Mouse (Mus musculus): ENCODE data around the gene Nr1h5. TPM values are rescaled to one million over a fixed set of nuclear protein-coding genes. Genes with fewer than 3 reads are reported as not detected.

Nr1h5 gene
- polyA plus RNA-seq, 1 experiment from 2014 or later = 2.4 TPM

DNA sequence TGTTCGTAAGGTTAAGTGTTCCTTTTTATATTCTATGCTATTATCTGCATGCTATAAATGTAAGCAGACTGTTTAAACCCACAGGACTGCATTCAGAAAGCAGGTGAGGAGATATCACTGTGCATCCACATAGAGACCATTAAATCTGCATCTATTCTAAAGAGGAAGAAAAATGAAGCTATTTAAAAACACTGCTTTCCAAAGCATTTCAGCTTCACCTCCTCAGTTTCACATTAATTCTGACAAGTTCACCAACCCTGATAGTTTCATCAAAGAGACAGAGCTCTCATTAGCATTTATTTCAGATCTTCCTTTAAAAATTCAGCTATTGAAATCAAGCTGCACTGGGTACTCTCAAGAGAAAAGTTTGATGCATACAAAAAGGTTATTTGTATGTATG, 25.8 kb downstream of the Nr1h5 start:
- H3K27ac ChIP-seq (ENCODE audit: low read length) = no peak overlapping the region
- no peaks in the 10 kb centered on the region for H3K36me3 ChIP-seq (ENCODE audit: control insufficient read depth, insufficient read depth)
- whole genome bisulfite sequencing (ENCODE audit: insufficient replicate concordance) = 65% methylated on average over 1 of the region's 1 CpGs
- H3K4me2 ChIP-seq (ENCODE audit: low read depth, low read length) = no peak overlapping the region
- ATAC-seq (ENCODE audit: low read depth) = no peak
- no peaks in the 10 kb centered on the region; the same call in 1 of the 2 replicates for H3K9me3 ChIP-seq (replicated peaks; ENCODE audit: control insufficient read depth, low read length)
- H3K9ac ChIP-seq (ENCODE audit: low read depth, low read length) = no peak overlapping the region
- no peaks in the 10 kb centered on the region for H3K4me1 ChIP-seq (ENCODE audit: control insufficient read depth, low read depth, low read length)
- H3K4me3 ChIP-seq (ENCODE audit: low read depth, low read length) = no peak overlapping the region
- no peaks in the 10 kb centered on the region for H3K27me3 ChIP-seq (ENCODE audit: control insufficient read depth, insufficient read depth, low read depth, low read length)

DNA sequence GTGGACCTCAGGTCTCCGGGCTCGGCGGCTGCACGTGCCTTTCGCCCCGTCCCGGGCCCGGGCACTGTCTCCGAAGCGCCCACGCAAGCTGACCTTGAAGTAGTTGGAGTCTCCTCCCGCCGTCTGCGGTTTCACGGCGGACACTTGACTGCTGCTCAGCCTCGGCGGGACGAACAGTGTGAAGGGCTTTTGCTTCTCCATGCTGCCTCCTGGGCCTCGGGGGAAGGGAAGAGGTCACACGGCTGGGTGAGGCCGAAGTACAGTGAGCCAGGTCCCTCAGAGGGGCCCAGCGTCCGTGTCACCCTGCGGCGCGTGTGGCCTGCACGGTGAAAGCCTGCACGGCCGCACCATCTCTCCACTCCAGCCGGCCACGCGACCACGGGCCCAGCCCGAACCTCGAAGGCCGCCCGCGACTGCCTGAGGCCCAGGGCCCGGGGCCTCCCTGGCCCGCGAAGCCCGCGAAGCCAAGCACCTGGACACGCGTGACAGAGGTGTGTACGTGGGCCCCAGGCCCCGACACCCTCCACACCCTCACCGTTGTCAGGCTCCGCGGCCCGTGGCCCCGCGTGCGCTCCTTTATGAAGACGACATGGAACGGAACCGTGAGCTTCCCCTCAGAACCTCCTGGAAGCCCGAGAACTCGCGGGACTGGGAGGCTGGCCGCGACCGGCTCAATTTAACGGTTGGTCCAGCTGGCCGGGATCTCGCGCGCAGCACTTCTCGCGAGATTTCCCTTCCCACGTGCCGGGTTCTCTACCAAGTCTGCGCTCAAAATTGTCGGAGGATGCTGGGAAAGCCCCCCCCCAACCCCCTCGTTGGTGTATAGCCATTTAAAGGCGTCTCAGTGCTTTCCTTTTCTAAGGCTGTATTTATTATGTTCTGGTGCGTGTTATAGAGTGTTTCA, 28.2 kb downstream of the Nr1h5 start, which contains the start of gene Sycp1:
Gene Sycp1, minus strand, starts transcription at position 650 of the 904 bp plus-strand sequence.
- Histone ChIP-seq H3K4me3 (ENCODE audit: low read depth, low read length) (no peak within 1 kb of the TSS), H3K27me3 (ENCODE audit: control insufficient read depth, insufficient read depth, low read depth, low read length) (no peaks in the 10 kb centered on the region), H3K9ac (ENCODE audit: low read depth, low read length) (no peak within 1 kb of the TSS), H3K4me1 (ENCODE audit: control insufficient read depth, low read depth, low read length) (no peaks in the 10 kb centered on the region), H3K9me3 (replicated peaks; ENCODE audit: control insufficient read depth, low read length) (no peaks in the 10 kb centered on the region; the same call in 1 of the 2 replicates), H3K4me2 (ENCODE audit: low read depth, low read length) (no peak within 1 kb of the TSS), H3K27ac (ENCODE audit: low read length) (no peak within 1 kb of the TSS), H3K36me3 (ENCODE audit: control insufficient read depth, insufficient read depth) (no peaks in the 10 kb centered on the region)
- ATAC-seq (ENCODE audit: low read depth) = no peak
- 83% methylated on average over 78 of the region's 78 CpGs for WGBS (ENCODE audit: insufficient replicate concordance)

GRCm38 (mm10) chr3:102899136-102899535, 64.8 kb downstream of the Nr1h5 start:
- 83% methylated on average over 1 of the region's 1 CpGs for WGBS (ENCODE audit: insufficient replicate concordance)
- H3K9ac ChIP-seq (ENCODE audit: low read depth, low read length) = no peak overlapping the region
- ATAC-seq (ENCODE audit: low read depth) = no peak

More at GRCm38 (mm10) chr3:102899136-102899535, 64.8 kb downstream of the Nr1h5 start:
- no peaks in the 10 kb centered on the region for H3K36me3 ChIP-seq (ENCODE audit: control insufficient read depth, insufficient read depth)
- H3K9me3 ChIP-seq (replicated peaks; ENCODE audit: control insufficient read depth, low read length) = no peaks in the 10 kb centered on the region
- no peak overlapping the region for H3K27ac ChIP-seq (ENCODE audit: low read length)
- H3K27me3 ChIP-seq (ENCODE audit: control insufficient read depth, insufficient read depth, low read depth, low read length) = no peaks in the 10 kb centered on the region
- H3K4me3 ChIP-seq (ENCODE audit: low read depth, low read length) = no peak overlapping the region
- H3K4me2 ChIP-seq (ENCODE audit: low read depth, low read length) = no peak overlapping the region
- H3K4me1 ChIP-seq (ENCODE audit: control insufficient read depth, low read depth, low read length) = no peaks in the 10 kb centered on the region

Other genes starting within 250 kb of the Nr1h5 start
- 2.1 and 2.5 TPM in 2 replicates for gene Tspan2, start 229.6 kb downstream of the Nr1h5 start, polyA plus RNA-seq (2015; fragmentation: Nextera tagmentation; extraction: Ambion mirVana)
- gene Tshb, start 181.4 kb downstream of the Nr1h5 start, polyA plus RNA-seq (2015; fragmentation: Nextera tagmentation; extraction: Ambion mirVana) = not detected in 2 replicates
- not detected in 2 replicates for gene Sycp1, start 28.0 kb downstream of the Nr1h5 start, polyA plus RNA-seq (2015; fragmentation: Nextera tagmentation; extraction: Ambion mirVana)
- 13.9 TPM in 2 replicates for gene Sike1, start 31.6 kb upstream of the Nr1h5 start, polyA plus RNA-seq (2015; fragmentation: Nextera tagmentation; extraction: Ambion mirVana)
- gene Csde1, start 56.3 kb upstream of the Nr1h5 start, polyA plus RNA-seq (2015; fragmentation: Nextera tagmentation; extraction: Ambion mirVana) = 97.8 and 110 TPM in 2 replicates
- 34.4 and 34.6 TPM in 2 replicates for gene Nras, start 94.2 kb upstream of the Nr1h5 start, polyA plus RNA-seq (2015; fragmentation: Nextera tagmentation; extraction: Ambion mirVana)
- gene Ampd1, start 109.9 kb upstream of the Nr1h5 start, polyA plus RNA-seq (2015; fragmentation: Nextera tagmentation; extraction: Ambion mirVana) = 0.40 and 1.6 TPM in 2 replicates
- gene Dennd2c, start 138.5 kb upstream of the Nr1h5 start, polyA plus RNA-seq (2015; fragmentation: Nextera tagmentation; extraction: Ambion mirVana) = 7.6 and 7.8 TPM in 2 replicates
- 117 and 129 TPM in 2 replicates for gene Bcas2, start 207.5 kb upstream of the Nr1h5 start, polyA plus RNA-seq (2015; fragmentation: Nextera tagmentation; extraction: Ambion mirVana)